Mouse (Mus musculus) neural tube, embryonic 12.5 days (tissue): ENCODE measurements at regions not wholly inside any gene's neighbourhood (a gene's known extent, or its start where the extent isn't known, plus 50 kb on each side); places are given as distances from the start of the nearest gene placed in this dataset.
"Not testable (repeated sequence)": the region's sequence is repeated elsewhere in the genome, so short reads cannot be mapped to it uniquely, and the experiment has no call there.

ENCODE experiments used
- ATAC-seq: fragments of 200-750 bp; cut with Nextera tagmentation; 2 replicates; pipeline ENCODE4 v1.8.0; 2017; ENCODE audit warnings: low read depth, mild to moderate bottlenecking, moderate TSS enrichment, moderate library complexity; ENCODE audit not compliant: low FRiP score
- H3K27ac ChIP-seq: fragments of 300-500 bp; sonication (generic); 2 replicates; pipeline ENCODE4 v1.5.1; 2016
- H3K27me3 ChIP-seq: fragments of 300-500 bp; sonication (generic); replicated peaks from 2 replicates; pipeline ENCODE4 v1.6.1; 2016; ENCODE audit warnings: mild to moderate bottlenecking
- H3K36me3 ChIP-seq: fragments of 300-500 bp; sonication (generic); 2 replicates; pipeline ENCODE4 v1.6.1; 2016; ENCODE audit warnings: mild to moderate bottlenecking
- H3K4me1 ChIP-seq: fragments of 300-500 bp; sonication (generic); 2 replicates; pipeline ENCODE4 v1.6.1; 2016
- H3K4me2 ChIP-seq: fragments of 300-500 bp; sonication (generic); replicated peaks from 2 replicates; pipeline ENCODE4 v1.6.1; 2016; ENCODE audit warnings: mild to moderate bottlenecking
- H3K4me3 ChIP-seq: fragments of 300-500 bp; sonication (generic); 2 replicates; pipeline ENCODE4 v1.5.1; 2016
- H3K9ac ChIP-seq: fragments of 300-500 bp; sonication (generic); 2 replicates; pipeline ENCODE4 v1.6.1; 2016; ENCODE audit warnings: mild to moderate bottlenecking
- H3K9me3 ChIP-seq: fragments of 300-500 bp; sonication (generic); 2 replicates; pipeline ENCODE4 v1.6.1; 2016; ENCODE audit warnings: mild to moderate bottlenecking
- WGBS: fragments of 180-500 bp; shearing (Covaris S2); methylation state at CpG from one replicate; pipeline ENCODE4 v1.1.7; 2016; 5-methylcytosine and 5-hydroxymethylcytosine counted together

- H3K9me3 ChIP-seq, H3K36me3 ChIP-seq, H3K27me3 ChIP-seq, H3K4me3 ChIP-seq, H3K27ac ChIP-seq, H3K4me2 ChIP-seq, ATAC-seq, H3K4me1 ChIP-seq, H3K9ac ChIP-seq: not testable (repeated sequence)
- 25% methylated on average over 1 of the region's 1 CpGs for WGBS
Measured at GRCm38 (mm10) chr4:22250276-22250675, 107.1 kb upstream of the Fbxl4 start.

GRCm38 (mm10) chr4:22263903-22264302 lies 93.4 kb upstream of the Fbxl4 start:
- no peaks in the 10 kb centered on the region for H3K4me1 ChIP-seq

GRCm38 (mm10) chr4:22269064-22269463 lies 88.3 kb upstream of the Fbxl4 start:
- H3K4me2 ChIP-seq: no peak overlapping the region
- no peaks in the 10 kb centered on the region for H3K36me3 ChIP-seq
- no peaks in the 10 kb centered on the region for H3K27me3 ChIP-seq
- H3K27ac ChIP-seq: no peak overlapping the region
- no peaks in the 10 kb centered on the region for H3K4me1 ChIP-seq
- ATAC-seq: no peak
- no peak overlapping the region for H3K9ac ChIP-seq
- WGBS: 80% methylated on average over 6 of the region's 6 CpGs
- no peak overlapping the region for H3K4me3 ChIP-seq
- no peaks in the 10 kb centered on the region for H3K9me3 ChIP-seq

More at GRCm38 (mm10) chr4:22263903-22264302, 93.4 kb upstream of the Fbxl4 start:
- 80% methylated on average over 6 of the region's 6 CpGs for WGBS
- ATAC-seq: no peak
- Histone ChIP-seq H3K9me3 (no peaks in the 10 kb centered on the region), H3K4me3 (no peak overlapping the region), H3K9ac (no peak overlapping the region), H3K27ac (no peak overlapping the region), H3K4me2 (no peak overlapping the region), H3K36me3 (no peaks in the 10 kb centered on the region), H3K27me3 (no peaks in the 10 kb centered on the region)

GRCm38 (mm10) chr4:22274178-22274577 lies 83.2 kb upstream of the Fbxl4 start:
- H3K36me3 ChIP-seq: no peaks in the 10 kb centered on the region
- no peaks in the 10 kb centered on the region for H3K27me3 ChIP-seq
- 82% methylated on average over 4 of the region's 4 CpGs for WGBS
- no peaks in the 10 kb centered on the region for H3K4me1 ChIP-seq
- H3K27ac ChIP-seq: no peak overlapping the region
- no peaks in the 10 kb centered on the region for H3K9me3 ChIP-seq
- no peak for ATAC-seq
- no peak overlapping the region for H3K4me3 ChIP-seq
- H3K9ac ChIP-seq: no peak overlapping the region
- no peak overlapping the region for H3K4me2 ChIP-seq

DNA sequence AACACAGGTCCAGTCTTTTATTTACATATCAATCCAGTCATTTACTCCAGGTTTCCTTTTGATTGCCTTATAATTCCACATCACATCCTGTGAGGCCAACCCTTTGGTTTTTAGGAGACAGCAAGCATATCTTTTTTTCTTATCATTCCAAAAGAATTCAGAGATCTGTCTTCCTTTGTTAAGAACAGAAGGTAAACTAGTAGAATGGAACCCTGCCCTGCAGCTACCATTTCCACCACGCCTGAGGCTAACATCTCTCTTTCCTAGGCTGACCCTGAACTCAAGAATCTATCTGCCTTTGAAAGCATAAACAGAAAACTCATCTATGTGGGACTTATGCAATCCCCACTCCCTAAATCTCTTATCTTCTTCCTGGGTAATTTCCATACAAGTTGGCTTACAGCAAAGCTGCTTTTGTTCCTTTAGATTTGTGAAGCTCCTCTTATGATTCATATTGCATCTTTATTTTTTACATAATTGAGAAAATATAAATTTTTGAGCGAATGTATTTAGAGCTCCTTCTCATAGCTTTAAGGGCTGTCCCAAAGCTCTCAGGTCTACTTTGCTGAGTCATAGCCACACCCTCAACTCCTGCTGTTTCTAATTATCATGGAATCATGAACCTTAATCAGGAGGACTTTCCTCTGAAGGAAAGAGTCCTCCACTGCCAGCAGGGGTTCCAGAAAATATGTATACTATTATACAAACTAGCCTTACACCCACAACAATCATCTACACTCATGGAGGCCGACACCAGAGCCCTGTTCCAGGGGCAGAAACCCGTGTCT lies 74.6 kb upstream of the Fbxl4 start:
- no peak overlapping the region for H3K4me2 ChIP-seq
- ATAC-seq: no peak
- H3K4me3 ChIP-seq: no peak overlapping the region
- H3K9me3 ChIP-seq: no peaks in the 10 kb centered on the region
- H3K36me3 ChIP-seq: no peaks in the 10 kb centered on the region
- H3K9ac ChIP-seq: no peak overlapping the region
- H3K27ac ChIP-seq: no peak overlapping the region
- no peaks in the 10 kb centered on the region for H3K27me3 ChIP-seq
- 74% methylated on average over 4 of the region's 4 CpGs for WGBS
- no peaks in the 10 kb centered on the region for H3K4me1 ChIP-seq

DNA sequence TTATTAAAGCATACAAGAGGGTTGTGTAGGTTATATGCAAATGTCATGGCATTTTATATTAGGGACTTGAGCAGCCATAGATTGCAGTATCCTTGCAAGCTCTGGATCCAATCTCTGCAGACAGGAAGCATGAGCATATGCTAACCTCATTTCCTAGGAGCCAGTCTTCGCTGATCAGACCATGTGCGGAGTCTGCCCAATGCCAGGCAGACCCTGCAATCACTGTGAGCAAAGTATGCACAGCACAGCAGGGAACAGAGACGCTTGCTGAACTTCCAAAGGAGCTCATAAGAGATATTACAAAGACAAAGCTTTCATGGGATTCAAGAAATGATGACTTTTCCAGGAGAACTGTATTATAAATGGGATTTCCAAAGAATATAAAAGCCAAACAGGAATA lies 65.2 kb upstream of the Fbxl4 start:
- H3K27me3 ChIP-seq: no peaks in the 10 kb centered on the region
- no peak for ATAC-seq
- no peaks in the 10 kb centered on the region for H3K9me3 ChIP-seq
- H3K4me3 ChIP-seq: no peak overlapping the region
- H3K36me3 ChIP-seq: no peaks in the 10 kb centered on the region
- no peak overlapping the region for H3K27ac ChIP-seq
- WGBS: 56% methylated on average over 3 of the region's 3 CpGs
- H3K4me2 ChIP-seq: no peak overlapping the region
- H3K9ac ChIP-seq: no peak overlapping the region
- no peaks in the 10 kb centered on the region for H3K4me1 ChIP-seq

DNA sequence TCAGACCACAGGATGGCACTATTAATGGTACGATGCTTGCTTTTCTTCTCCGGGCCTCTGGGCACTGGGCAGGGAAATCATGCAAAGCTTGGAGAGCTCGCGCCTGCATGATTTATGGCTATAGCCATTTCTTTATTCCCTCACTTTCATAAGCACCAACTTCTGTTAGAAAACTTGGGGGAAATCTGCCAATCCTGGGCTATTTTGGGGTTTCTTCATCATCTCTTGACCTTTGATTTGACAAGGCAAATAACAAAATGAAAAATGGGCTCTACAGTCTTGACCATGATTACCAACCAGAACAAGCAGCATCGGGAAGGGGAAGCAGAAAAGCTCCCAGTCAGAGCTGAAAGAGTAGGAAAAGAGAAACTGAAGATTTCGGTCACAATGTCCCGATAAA lies 57.1 kb upstream of the Fbxl4 start:
- no peaks in the 10 kb centered on the region for H3K36me3 ChIP-seq
- H3K27ac ChIP-seq: no peak overlapping the region
- H3K27me3 ChIP-seq: no peaks in the 10 kb centered on the region
- H3K9me3 ChIP-seq: no peaks in the 10 kb centered on the region; the same call in 1 of the 2 replicates
- H3K4me3 ChIP-seq: no peak overlapping the region
- no peak for ATAC-seq
- no peak overlapping the region for H3K4me2 ChIP-seq
- no peak overlapping the region for H3K9ac ChIP-seq
- WGBS: 84% methylated on average over 7 of the region's 7 CpGs
- no peaks in the 10 kb centered on the region for H3K4me1 ChIP-seq

DNA sequence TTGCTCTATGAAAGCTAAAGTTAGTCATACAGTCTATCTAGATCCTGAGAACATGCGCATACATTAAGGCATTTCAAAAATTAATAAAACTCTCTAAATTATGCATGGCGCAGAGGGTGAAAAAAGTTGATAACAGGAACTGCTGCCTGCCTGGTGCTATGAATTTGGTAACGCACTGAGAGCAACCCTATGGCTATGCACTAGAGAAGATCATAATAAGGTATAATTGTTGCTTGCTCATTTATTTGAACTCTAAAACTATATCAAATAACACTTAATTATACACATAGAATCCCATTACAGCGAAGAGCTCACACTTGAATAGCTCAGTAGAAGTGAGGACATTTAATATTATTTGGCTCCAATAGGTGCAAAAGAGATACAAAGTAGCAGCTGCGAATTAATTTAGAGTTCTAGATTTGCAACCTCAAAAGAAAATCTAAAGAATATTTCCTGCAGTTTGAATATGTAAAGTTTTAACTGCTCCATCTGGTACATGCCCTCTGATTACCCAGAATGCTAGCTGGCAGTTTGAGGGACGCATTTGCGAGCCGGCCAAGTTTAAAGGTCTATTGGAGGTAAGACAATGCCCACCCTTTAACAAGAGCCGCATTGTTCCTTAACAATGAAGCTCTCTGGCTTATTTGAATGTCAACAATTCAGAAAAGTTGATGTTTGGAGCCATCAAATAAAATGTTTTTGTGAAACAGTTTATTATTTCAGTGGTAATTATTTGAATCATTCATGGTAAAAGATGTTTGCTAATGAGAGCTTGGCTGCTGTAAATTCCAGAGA lies 56.0 kb upstream of the Fbxl4 start:
- 59% methylated on average over 9 of the region's 9 CpGs for WGBS
- H3K4me1 ChIP-seq: no peaks in the 10 kb centered on the region
- no peak overlapping the region for H3K9ac ChIP-seq
- peak; percentile 74; the same call in 1 of the 2 replicates for ATAC-seq
- H3K27ac ChIP-seq: no peak overlapping the region
- H3K36me3 ChIP-seq: no peaks in the 10 kb centered on the region
- no peaks in the 10 kb centered on the region; the same call in 1 of the 2 replicates for H3K9me3 ChIP-seq
- 0 out of 2 replicates have a peak overlapping the region, but pooled peaks have one; percentile 3 for H3K4me2 ChIP-seq
- no peaks in the 10 kb centered on the region for H3K27me3 ChIP-seq
- no peak overlapping the region for H3K4me3 ChIP-seq

DNA sequence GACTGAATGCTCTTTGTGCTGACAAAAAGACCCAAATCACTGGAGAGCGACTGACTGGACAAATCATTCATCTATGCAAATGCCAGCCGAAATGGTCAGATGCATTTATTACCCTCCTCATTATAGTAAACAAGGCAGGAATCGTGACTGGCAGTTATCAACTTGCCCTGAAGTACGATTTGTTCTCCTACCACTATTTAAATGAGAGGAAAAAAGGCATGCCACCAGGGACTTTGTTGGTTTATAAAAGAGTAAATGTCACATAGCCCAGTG lies 55.5 kb upstream of the Fbxl4 start:
- no peak overlapping the region for H3K9ac ChIP-seq
- H3K36me3 ChIP-seq: no peaks in the 10 kb centered on the region
- peak; percentile 67; the same call in 1 of the 2 replicates for ATAC-seq
- no peaks in the 10 kb centered on the region for H3K4me1 ChIP-seq
- H3K27me3 ChIP-seq: no peaks in the 10 kb centered on the region
- no peak overlapping the region for H3K4me3 ChIP-seq
- no peak overlapping the region for H3K27ac ChIP-seq
- H3K4me2 ChIP-seq: 0 out of 2 replicates have a peak overlapping the region, but pooled peaks have one; percentile 3
- no peaks in the 10 kb centered on the region; the same call in 1 of the 2 replicates for H3K9me3 ChIP-seq
- 13% methylated on average over 4 of the region's 4 CpGs for WGBS

GRCm38 (mm10) chr4:22302262-22302661 lies 55.1 kb upstream of the Fbxl4 start:
- H3K27me3 ChIP-seq: no peaks in the 10 kb centered on the region
- H3K36me3 ChIP-seq: no peaks in the 10 kb centered on the region
- H3K4me2 ChIP-seq: no peak overlapping the region
- H3K4me3 ChIP-seq: no peak overlapping the region
- H3K9ac ChIP-seq: no peak overlapping the region
- H3K27ac ChIP-seq: no peak overlapping the region
- H3K9me3 ChIP-seq: no peaks in the 10 kb centered on the region; the same call in 1 of the 2 replicates
- H3K4me1 ChIP-seq: no peaks in the 10 kb centered on the region
- ATAC-seq: no peak
- WGBS: 91% methylated on average over 1 of the region's 1 CpGs
